Mouse (Mus musculus) liver, adult 2 months (tissue): ENCODE measurements at regions not wholly inside any gene's neighbourhood (a gene's known extent, or its start where the extent isn't known, plus 50 kb on each side); places are given as distances from the start of the nearest gene placed in this dataset.

Source experiments
- CTCF ChIP-seq: fragments of 200-500 bp; IDR thresholded peaks from 2 replicates; pipeline ENCODE4 v1.5.1; 2011; ENCODE audit warnings: low read depth, low read length, control low read depth
- POLR2A ChIP-seq: fragments of 200-500 bp; IDR thresholded peaks from 2 replicates; pipeline ENCODE4 v1.6.1; 2011; ENCODE audit warnings: low read length, control low read depth; ENCODE audit not compliant: insufficient read depth; ENCODE audit errors: extremely low read depth

GRCm38 (mm10) chr5:46732025-46732424 lies 874.6 kb upstream of the Lcorl start:
- TF ChIP-seq POLR2A (no peak), CTCF (no peak)
